Mouse (Mus musculus) MEL (cell line): ENCODE results near the gene Frrs1. TPM values are rescaled to one million over a fixed set of nuclear protein-coding genes. Genes with fewer than 3 reads are reported as not detected.

Experiments
- DNase-seq: peaks from one replicate; pipeline ENCODE4 v3.0.0; 2011; ENCODE audit warnings: low read depth, low spot score
- H3K27ac ChIP-seq: 2 replicates; pipeline ENCODE4 v1.5.1; 2012; ENCODE audit warnings: low read depth, mild to moderate bottlenecking, control low read depth, low read length, moderate library complexity; ENCODE audit not compliant: control insufficient read depth
- H3K27me3 ChIP-seq, 2 experiments: fragments of 150-350 bp in 1 of 2; sonication (generic) in 1 of 2; 2 replicates each; pipeline ENCODE4 v1.6.1; 2012; ENCODE audit warnings: low read length in 2 of 2, mild to moderate bottlenecking in 2 of 2, improper control_type of control experiment in 1 of 2, moderate library complexity in 1 of 2; ENCODE audit not compliant: insufficient read depth in 2 of 2, control insufficient read depth in 1 of 2
- H3K36me3 ChIP-seq, 2 experiments: 2 replicates each; pipeline ENCODE4 v1.6.1; 2012 to 2014; ENCODE audit warnings: low read length in 2 of 2, improper control_type of control experiment in 1 of 2, inconsistent platforms in 1 of 2, mild to moderate bottlenecking in 1 of 2; ENCODE audit not compliant: insufficient read depth in 2 of 2, control insufficient read depth in 1 of 2
- H3K4me1 ChIP-seq, 2 experiments: fragments of 150-350 bp in 1 of 2; sonication (generic) in 1 of 2; 2 replicates each; pipeline ENCODE4 v1.6.1; 2012; ENCODE audit warnings: low read length in 2 of 2, improper control_type of control experiment in 1 of 2, mild to moderate bottlenecking in 1 of 2; ENCODE audit not compliant: insufficient read depth in 2 of 2, control insufficient read depth in 1 of 2
- H3K4me3 ChIP-seq, 2 experiments: fragments of 150-350 bp in 1 of 2; sonication (generic) in 1 of 2; 2 replicates each; pipeline ENCODE4 v1.5.1; 2012; ENCODE audit warnings: low read depth in 2 of 2, low read length in 2 of 2, mild to moderate bottlenecking in 2 of 2, moderate library complexity in 2 of 2, control low read depth in 1 of 2, improper control_type of control experiment in 1 of 2; ENCODE audit not compliant: control insufficient read depth in 1 of 2, insufficient read depth in 1 of 2
- H3K79me2 ChIP-seq: 2 replicates; pipeline ENCODE4 v1.6.1; 2012; ENCODE audit warnings: mild to moderate bottlenecking, low read length, moderate library complexity; ENCODE audit not compliant: control insufficient read depth, poor library complexity, insufficient read depth
- H3K9ac ChIP-seq: 2 replicates; pipeline ENCODE4 v1.6.1; 2012; ENCODE audit warnings: low read depth, mild to moderate bottlenecking, control low read depth, low read length, moderate library complexity; ENCODE audit not compliant: control insufficient read depth, poor library complexity, severe bottlenecking
- H3K9me3 ChIP-seq: fragments of 150-350 bp; sonication (generic); replicated peaks from 2 replicates; pipeline ENCODE4 v1.6.1; 2012; ENCODE audit warnings: mild to moderate bottlenecking, low read length, improper control_type of control experiment, moderate library complexity; ENCODE audit not compliant: insufficient read depth
- CHD1 ChIP-seq: IDR thresholded peaks from 2 replicates; pipeline ENCODE4 v1.6.1; 2012; ENCODE audit warnings: low read depth, mild to moderate bottlenecking, inconsistent platforms, low read length, improper control_type of control experiment
- CTCF ChIP-seq, 3 experiments: IDR thresholded peaks in 2 of 3; conservative IDR thresholded peaks in 1 of 3; 2 replicates each; pipeline ENCODE4 v1.5.1; 2011 to 2012; ENCODE audit warnings: low read length in 3 of 3, low read depth in 2 of 3, mild to moderate bottlenecking in 2 of 3, improper control_type of control experiment in 1 of 3, inconsistent platforms in 1 of 3, mixed read lengths in 1 of 3, moderate library complexity in 1 of 3; ENCODE audit not compliant: control insufficient read depth in 1 of 3, insufficient read depth in 1 of 3, poor library complexity in 1 of 3, severe bottlenecking in 1 of 3
- ELF1 ChIP-seq: IDR thresholded peaks from 2 replicates; pipeline ENCODE4 v1.6.1; 2014; ENCODE audit warnings: low read depth, mild to moderate bottlenecking, inconsistent platforms, low read length, improper control_type of control experiment, moderate library complexity
- EP300 ChIP-seq, 2 experiments: IDR thresholded peaks; 2 replicates each; pipeline ENCODE4 v1.6.1; 2011; ENCODE audit warnings: improper control_type of control experiment in 2 of 2, low read length in 2 of 2, low read depth in 1 of 2, mild to moderate bottlenecking in 1 of 2
- ETS1 ChIP-seq: IDR thresholded peaks from 2 replicates; pipeline ENCODE4 v1.6.1; 2012; ENCODE audit warnings: low read depth, mild to moderate bottlenecking, inconsistent platforms, low read length, improper control_type of control experiment, moderate library complexity
- GABPA ChIP-seq: IDR thresholded peaks from 2 replicates; pipeline ENCODE4 v1.6.1; 2012; ENCODE audit warnings: low read depth, mild to moderate bottlenecking, inconsistent platforms, low read length, improper control_type of control experiment, moderate library complexity
- HCFC1 ChIP-seq: IDR thresholded peaks from 2 replicates; pipeline ENCODE4 v1.6.1; 2012; ENCODE audit warnings: low read depth, mild to moderate bottlenecking, inconsistent platforms, low read length, improper control_type of control experiment, moderate library complexity
- JUND ChIP-seq: IDR thresholded peaks from 2 replicates; pipeline ENCODE4 v1.6.1; 2011; ENCODE audit warnings: low read depth, mild to moderate bottlenecking, improper control_type of control experiment, low read length
- KAT2A ChIP-seq: conservative IDR thresholded peaks from 2 replicates; pipeline ENCODE4 v1.6.1; 2012; ENCODE audit warnings: low read depth, low read length, improper control_type of control experiment, inconsistent platforms
- MAX ChIP-seq: IDR thresholded peaks from 2 replicates; pipeline ENCODE4 v1.6.1; 2011; ENCODE audit warnings: low read length, improper control_type of control experiment
- MAZ ChIP-seq: IDR thresholded peaks from 2 replicates; pipeline ENCODE4 v1.6.1; 2012; ENCODE audit warnings: low read depth, mild to moderate bottlenecking, inconsistent platforms, low read length, improper control_type of control experiment
- MXI1 ChIP-seq: IDR thresholded peaks from 2 replicates; pipeline ENCODE4 v1.6.1; 2011; ENCODE audit warnings: mild to moderate bottlenecking, low read depth, low read length, improper control_type of control experiment
- NELFE ChIP-seq: IDR thresholded peaks from 2 replicates; pipeline ENCODE4 v1.6.1; 2011; ENCODE audit warnings: low read depth, low read length, improper control_type of control experiment
- POLR2A ChIP-seq, 2 experiments: IDR thresholded peaks; 2 replicates each; pipeline ENCODE4 v1.6.1; 2011 to 2012; ENCODE audit warnings: low read length in 2 of 2, mild to moderate bottlenecking in 2 of 2, control low read depth in 1 of 2, improper control_type of control experiment in 1 of 2, low read depth in 1 of 2, moderate library complexity in 1 of 2; ENCODE audit not compliant: control insufficient read depth in 1 of 2, insufficient read depth in 1 of 2, poor library complexity in 1 of 2
- RAD21 ChIP-seq: IDR thresholded peaks from 2 replicates; pipeline ENCODE4 v1.6.1; 2011; ENCODE audit warnings: mild to moderate bottlenecking, low read depth, low read length, improper control_type of control experiment
- RCOR1 ChIP-seq: IDR thresholded peaks from 2 replicates; pipeline ENCODE4 v1.6.1; 2012; ENCODE audit warnings: low read depth, mild to moderate bottlenecking, inconsistent platforms, low read length, improper control_type of control experiment
- SIN3A ChIP-seq: IDR thresholded peaks from 2 replicates; pipeline ENCODE4 v1.6.1; 2012; ENCODE audit warnings: low read length, improper control_type of control experiment, inconsistent platforms
- SMC3 ChIP-seq: IDR thresholded peaks from 2 replicates; pipeline ENCODE4 v1.6.1; 2011; ENCODE audit warnings: low read depth, low read length, improper control_type of control experiment
- USF1 ChIP-seq: IDR thresholded peaks from 2 replicates; pipeline ENCODE4 v1.6.1; 2014; ENCODE audit warnings: low read depth, mild to moderate bottlenecking, inconsistent platforms, low read length, improper control_type of control experiment, moderate library complexity
- ZC3H11A ChIP-seq: IDR thresholded peaks from 2 replicates; pipeline ENCODE4 v1.6.1; 2012; ENCODE audit warnings: low read depth, mild to moderate bottlenecking, inconsistent platforms, low read length, improper control_type of control experiment
- ZKSCAN1 ChIP-seq: IDR thresholded peaks from 2 replicates; pipeline ENCODE4 v1.6.1; 2012; ENCODE audit warnings: low read depth, mild to moderate bottlenecking, inconsistent platforms, low read length, improper control_type of control experiment, moderate library complexity
- ZMIZ1 ChIP-seq: IDR thresholded peaks from 2 replicates; pipeline ENCODE4 v1.6.1; 2012; ENCODE audit warnings: low read depth, mild to moderate bottlenecking, inconsistent platforms, low read length, improper control_type of control experiment, moderate library complexity
- polyA plus RNA-seq, 2 experiments: library from polyadenylated mRNA; stranded (reverse) in 1 of 2; unstranded in 1 of 2; fragments of >175 nt in 1 of 2; fragments of >200 nt in 1 of 2; gene quantifications; 2 replicates each; pipeline versions ENCODE4 v1.2.1 to v1.2.4; 2012; ENCODE audit warnings: low replicate concordance in 2 of 2, low read depth in 1 of 2; ENCODE audit not compliant: insufficient read length in 2 of 2, insufficient read depth in 1 of 2, missing spikeins in 1 of 2
- total RNA-seq: library from RNA; depleted of rRNA; stranded (reverse); fragments of 300-350 nt; gene quantifications from 2 replicates; pipeline ENCODE4 v1.2.3, GENCODE M21; 2012

Frrs1 gene
- total and polyA plus RNA-seq, 3 experiments, result 78.5 to 625 (median 84.6) TPM

- Histone ChIP-seq H3K4me1 (no peaks in the 10 kb centered on the region), H3K27ac (no peak overlapping the region), H3K9ac (no peak overlapping the region), H3K4me3 (no peak overlapping the region), H3K36me3 (peaks cover 0 to 38% of the 10 kb centered on the region in 2 experiments; a peak in 2 of 4 replicates), H3K79me2 (no peaks in the 10 kb centered on the region), H3K9me3 (no peaks in the 10 kb centered on the region), H3K27me3 (no peaks in the 10 kb centered on the region)
- DNase-seq, result peak; percentile 72
- TF ChIP-seq HCFC1 (no peak), ETS1 (no peak), SMC3 (peak; percentile 62), MAX (0 out of 2 replicates have a peak, but pooled peaks have one; percentile 17), ELF1 (no peak), NELFE (no peak), POLR2A (IDR thresholded peaks at IDR 0.05; ENCODE audit: control insufficient read depth in 1 of 2, insufficient read depth in 1 of 2, low read depth in 1 of 2, low read length in 2 of 2, poor library complexity in 1 of 2) (no peak), GABPA (no peak), MAZ (no peak), ZKSCAN1 (no peak), RCOR1 (no peak), JUND (0 out of 2 replicates have a peak, but pooled peaks have one; percentile 30), CHD1 (no peak), CTCF (IDR thresholded peaks at IDR 0.05 in 2 of 3, conservative IDR thresholded peaks at IDR 0.05 in 1 of 3; ENCODE audit: control insufficient read depth in 1 of 3, insufficient read depth in 1 of 3, low read depth in 2 of 3, low read length in 3 of 3, poor library complexity in 1 of 3, severe bottlenecking in 1 of 3) (peak; percentile 64 to 75 (median 70)), ZMIZ1 (no peak), ZC3H11A (peak; percentile 54; the same call in 1 of the 2 replicates), RAD21 (peak; percentile 64)
Observed at GRCm38 (mm10) chr3:116904158-116904557, 44.9 kb downstream of the Frrs1 start.

GRCm38 (mm10) chr3:116905898-116906297, 46.6 kb downstream of the Frrs1 start:
- Histone ChIP-seq H3K27me3 (no peaks in the 10 kb centered on the region), H3K79me2 (no peaks in the 10 kb centered on the region), H3K4me1 (no peaks in the 10 kb centered on the region), H3K4me3 (no peak overlapping the region), H3K27ac (no peak overlapping the region), H3K36me3 (peaks cover 0 to 30% of the 10 kb centered on the region in 2 experiments; a peak in 2 of 4 replicates), H3K9ac (no peak overlapping the region), H3K9me3 (no peaks in the 10 kb centered on the region)
- no peak for DNase-seq
- no peak for TF ChIP-seq SIN3A
- no peak for TF ChIP-seq USF1
- TF ChIP-seq KAT2A, result no peak
- no peak for TF ChIP-seq RAD21
- TF ChIP-seq MXI1, result no peak
- no peak for TF ChIP-seq GABPA
- no peak for TF ChIP-seq EP300 (IDR thresholded peaks at IDR 0.05; ENCODE audit: low read depth in 1 of 2, low read length in 2 of 2)
